Mouse (Mus musculus): ENCODE data around the gene Unc13a. TPM values are rescaled to one million over a fixed set of nuclear protein-coding genes. Genes with fewer than 3 reads are reported as not detected.

The Unc13a gene
- polyA plus RNA-seq, 1 experiment: 6.3 TPM

- TF ChIP-seq CTCF (IDR thresholded peaks at IDR 0.05; ENCODE audit: low read depth, low read length) (no peak), POLR2A (IDR thresholded peaks at IDR 0.05; ENCODE audit: insufficient read depth, low read length) (peak; percentile 39)
- Histone ChIP-seq H3K4me1 (ENCODE audit: control insufficient read depth, insufficient read depth, low read length) (peaks cover 13% of the 10 kb centered on the region), H3K27ac (ENCODE audit: insufficient read depth, low read length) (no peak overlapping the region), H3K9ac (ENCODE audit: low read depth, poor library complexity, severe bottlenecking) (peak overlapping the region; percentile 68), H3K9me3 (replicated peaks; ENCODE audit: control insufficient read depth, insufficient read depth, low read length, poor library complexity, severe bottlenecking) (no peaks in the 10 kb centered on the region), H3K27me3 (ENCODE audit: control insufficient read depth, insufficient read depth, low read length, poor library complexity, severe bottlenecking) (no peaks in the 10 kb centered on the region), H3K36me3 (ENCODE audit: control insufficient read depth, insufficient read depth, low read length, poor library complexity, severe bottlenecking) (no peaks in the 10 kb centered on the region), H3K4me3 (ENCODE audit: low read depth, low read length) (peak overlapping the region; percentile 57)
These were observed 41.8 kb downstream of the Unc13a start for GRCm38 (mm10) chr8:71629781-71630212.

- peaks cover 5% of the 10 kb centered on the region; the same call in 1 of the 2 replicates for H3K36me3 ChIP-seq (ENCODE audit: control insufficient read depth, insufficient read depth, low read length, poor library complexity, severe bottlenecking)
- no peak overlapping the region for H3K27ac ChIP-seq (ENCODE audit: insufficient read depth, low read length)
- peaks cover 13% of the 10 kb centered on the region for H3K4me1 ChIP-seq (ENCODE audit: control insufficient read depth, insufficient read depth, low read length)
- H3K9me3 ChIP-seq (replicated peaks; ENCODE audit: control insufficient read depth, insufficient read depth, low read length, poor library complexity, severe bottlenecking): no peaks in the 10 kb centered on the region
- peak overlapping the region; percentile 68 for H3K9ac ChIP-seq (ENCODE audit: low read depth, poor library complexity, severe bottlenecking)
- H3K27me3 ChIP-seq (ENCODE audit: control insufficient read depth, insufficient read depth, low read length, poor library complexity, severe bottlenecking): no peaks in the 10 kb centered on the region
- H3K4me3 ChIP-seq (ENCODE audit: low read depth, low read length): peak overlapping the region; percentile 71
- TF ChIP-seq CTCF (IDR thresholded peaks at IDR 0.05; ENCODE audit: low read depth, low read length) (peak; percentile 10), POLR2A (IDR thresholded peaks at IDR 0.05; ENCODE audit: insufficient read depth, low read length) (peak; percentile 88), EP300 (IDR thresholded peaks at IDR 0.05; ENCODE audit: insufficient read depth, low read depth, low read length) (peak; percentile 3; the same call in 1 of the 2 replicates)
These were observed 42.4 kb downstream of the Unc13a start for GRCm38 (mm10) chr8:71629096-71629697.

GRCm38 (mm10) chr8:71628396-71629095 lies 43.0 kb downstream of the Unc13a start:
- Histone ChIP-seq H3K4me3 (ENCODE audit: low read depth, low read length) (peak overlapping the region; percentile 71), H3K9me3 (replicated peaks; ENCODE audit: control insufficient read depth, insufficient read depth, low read length, poor library complexity, severe bottlenecking) (peaks cover 3% of the 10 kb centered on the region), H3K36me3 (ENCODE audit: control insufficient read depth, insufficient read depth, low read length, poor library complexity, severe bottlenecking) (peaks cover 10% of the 10 kb centered on the region), H3K9ac (ENCODE audit: low read depth, poor library complexity, severe bottlenecking) (peak overlapping the region; percentile 68), H3K4me1 (ENCODE audit: control insufficient read depth, insufficient read depth, low read length) (peaks cover 13% of the 10 kb centered on the region), H3K27ac (ENCODE audit: insufficient read depth, low read length) (peak overlapping the region; percentile 15; the same call in 1 of the 2 replicates), H3K27me3 (ENCODE audit: control insufficient read depth, insufficient read depth, low read length, poor library complexity, severe bottlenecking) (no peaks in the 10 kb centered on the region)
- TF ChIP-seq CTCF (IDR thresholded peaks at IDR 0.05; ENCODE audit: low read depth, low read length) (no peak), EP300 (IDR thresholded peaks at IDR 0.05; ENCODE audit: insufficient read depth, low read depth, low read length) (no peak), POLR2A (IDR thresholded peaks at IDR 0.05; ENCODE audit: insufficient read depth, low read length) (no peak)

- H3K4me1 ChIP-seq (ENCODE audit: control insufficient read depth, insufficient read depth, low read length): peaks cover 12% of the 10 kb centered on the region
- no peak overlapping the region for H3K4me3 ChIP-seq (ENCODE audit: low read depth, low read length)
- peak overlapping the region; percentile 0; the same call in 1 of the 2 replicates for H3K9ac ChIP-seq (ENCODE audit: low read depth, poor library complexity, severe bottlenecking)
- peaks cover 21% of the 10 kb centered on the region for H3K36me3 ChIP-seq (ENCODE audit: control insufficient read depth, insufficient read depth, low read length, poor library complexity, severe bottlenecking)
- peaks cover 13% of the 10 kb centered on the region for H3K9me3 ChIP-seq (replicated peaks; ENCODE audit: control insufficient read depth, insufficient read depth, low read length, poor library complexity, severe bottlenecking)
- TF ChIP-seq CTCF (IDR thresholded peaks at IDR 0.05; ENCODE audit: low read depth, low read length): no peak
- no peak for TF ChIP-seq POLR2A (IDR thresholded peaks at IDR 0.05; ENCODE audit: insufficient read depth, low read length)
- no peak for TF ChIP-seq EP300 (IDR thresholded peaks at IDR 0.05; ENCODE audit: insufficient read depth, low read depth, low read length)
- peak overlapping the region; percentile 15 for H3K27ac ChIP-seq (ENCODE audit: insufficient read depth, low read length)
- no peaks in the 10 kb centered on the region for H3K27me3 ChIP-seq (ENCODE audit: control insufficient read depth, insufficient read depth, low read length, poor library complexity, severe bottlenecking)
These were observed 44.1 kb downstream of the Unc13a start for GRCm38 (mm10) chr8:71627265-71628099.

- H3K27me3 ChIP-seq (ENCODE audit: control insufficient read depth, insufficient read depth, low read length, poor library complexity, severe bottlenecking): no peaks in the 10 kb centered on the region
- H3K4me3 ChIP-seq (ENCODE audit: low read depth, low read length): no peak overlapping the region
- H3K27ac ChIP-seq (ENCODE audit: insufficient read depth, low read length): peak overlapping the region; percentile 15
- peaks cover 28% of the 10 kb centered on the region for H3K36me3 ChIP-seq (ENCODE audit: control insufficient read depth, insufficient read depth, low read length, poor library complexity, severe bottlenecking)
- peaks cover 21% of the 10 kb centered on the region for H3K9me3 ChIP-seq (replicated peaks; ENCODE audit: control insufficient read depth, insufficient read depth, low read length, poor library complexity, severe bottlenecking)
- peaks cover 10% of the 10 kb centered on the region for H3K4me1 ChIP-seq (ENCODE audit: control insufficient read depth, insufficient read depth, low read length)
- peak overlapping the region; percentile 0; the same call in 1 of the 2 replicates for H3K9ac ChIP-seq (ENCODE audit: low read depth, poor library complexity, severe bottlenecking)
- TF ChIP-seq POLR2A (IDR thresholded peaks at IDR 0.05; ENCODE audit: insufficient read depth, low read length) (no peak), EP300 (IDR thresholded peaks at IDR 0.05; ENCODE audit: insufficient read depth, low read depth, low read length) (no peak), CTCF (IDR thresholded peaks at IDR 0.05; ENCODE audit: low read depth, low read length) (no peak)
These were observed 44.8 kb downstream of the Unc13a start for GRCm38 (mm10) chr8:71626753-71627152.
